Mouse (Mus musculus) erythroblast, embryonic 14.5 days (primary cell): ENCODE results near the gene Magix.

ENCODE experiments used
- GATA1 ChIP-seq: IDR thresholded peaks from 2 replicates; pipeline ENCODE4 v1.6.1; 2012; ENCODE audit warnings: low read length, inconsistent platforms, mixed read lengths
- TAL1 ChIP-seq: IDR thresholded peaks from 3 replicates; pipeline ENCODE4 v1.6.1; 2012; ENCODE audit warnings: low read length, inconsistent platforms, mixed read lengths

- TF ChIP-seq GATA1: no peak
- no peak for TF ChIP-seq TAL1
These were observed 20.0 kb downstream of the Magix start for GRCm38 (mm10) chrX:7661086-7661485.
